Mouse (Mus musculus) gastrocnemius, adult 8-10 months (tissue): ENCODE results near the gene Tbc1d17. TPM values are rescaled to one million over a fixed set of nuclear protein-coding genes. Genes with fewer than 3 reads are reported as not detected.

Source experiments
- DNase-seq, 2 experiments: peaks; one replicate each; pipeline ENCODE4 v3.0.0; 2022; ENCODE audit warnings: low spot score in 2 of 2
- total RNA-seq, 4 experiments: library from RNA; stranded (reverse); gene quantifications; 2 replicates each; pipeline ENCODE4 v1.2.4; 2022

Gene Tbc1d17
- total RNA-seq, 4 experiments from 2014 or later = 58.9 to 71.3 (median 63.3) TPM

GRCm38 (mm10) chr7:44824872-44825271, 24.0 kb downstream of the Tbc1d17 start:
- DNase-seq = peak; percentile 57 to 67

DNA sequence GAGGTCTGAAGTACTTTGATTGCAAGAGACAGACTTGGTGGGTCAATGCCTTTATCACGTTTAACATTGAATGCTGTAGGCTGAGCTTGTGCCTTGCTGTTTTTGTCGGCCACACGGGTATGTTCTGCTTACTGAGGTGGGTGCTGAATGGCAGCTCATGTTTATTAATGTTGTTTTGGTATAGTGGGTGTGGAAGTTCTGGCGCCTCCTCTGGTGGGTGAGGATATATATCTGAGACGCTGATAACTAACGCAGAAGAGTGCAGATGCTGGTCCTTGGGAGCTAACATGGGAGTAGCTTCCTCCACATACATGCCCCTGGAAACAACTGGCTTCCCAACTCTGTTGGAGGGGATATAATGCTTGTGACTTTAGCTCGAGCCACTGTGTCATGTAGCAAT, 25.5 kb downstream of the Tbc1d17 start:
- peak in 1 of 2 experiments; percentile 1 for DNase-seq

DNA sequence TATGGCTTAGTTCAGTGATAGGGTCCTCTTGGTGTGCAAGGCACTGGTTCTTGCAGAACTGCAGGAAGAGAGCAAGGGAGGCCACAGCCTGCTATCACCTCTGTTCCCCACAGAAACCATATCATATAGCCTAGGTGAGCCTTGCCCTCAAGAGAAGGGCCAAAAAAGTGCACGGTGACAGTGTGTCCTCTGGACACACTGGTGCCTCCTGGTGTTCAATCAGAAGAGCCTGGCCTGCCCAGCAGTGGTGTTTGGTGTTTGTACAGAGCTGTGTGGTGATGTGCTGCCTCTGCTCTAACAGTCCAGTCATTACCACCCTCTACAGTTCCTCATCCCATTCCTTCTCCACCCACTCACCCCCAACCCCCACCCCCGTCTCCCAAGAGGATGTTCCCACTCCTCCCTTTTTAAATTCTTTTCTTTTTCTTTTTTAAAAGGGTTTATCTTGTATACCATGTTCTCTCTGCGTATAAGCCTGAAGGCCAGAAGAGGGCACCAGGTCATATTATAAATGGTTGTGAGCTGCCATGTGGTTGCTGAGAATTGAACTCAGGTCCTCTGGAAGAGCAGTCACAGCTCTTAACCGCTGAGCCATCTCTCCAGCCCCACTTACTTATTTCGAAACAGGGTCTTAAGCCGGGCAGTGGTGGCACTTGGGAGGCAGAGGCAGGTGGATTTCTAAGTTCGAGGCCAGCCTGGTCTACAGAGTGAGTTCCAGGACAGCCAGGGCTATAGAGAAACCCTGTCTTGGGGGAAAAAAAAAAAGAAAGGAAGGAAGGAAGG, 27.0 kb downstream of the Tbc1d17 start:
- DNase-seq = peak in 1 of 2 experiments; percentile 2

- peak in 1 of 2 experiments; percentile 1 for DNase-seq
Measured at GRCm38 (mm10) chr7:44820525-44820924, 28.4 kb downstream of the Tbc1d17 start.

- peak in 1 of 2 experiments; percentile 8 for DNase-seq
Measured at GRCm38 (mm10) chr7:44819863-44820262, 29.0 kb downstream of the Tbc1d17 start.

DNA sequence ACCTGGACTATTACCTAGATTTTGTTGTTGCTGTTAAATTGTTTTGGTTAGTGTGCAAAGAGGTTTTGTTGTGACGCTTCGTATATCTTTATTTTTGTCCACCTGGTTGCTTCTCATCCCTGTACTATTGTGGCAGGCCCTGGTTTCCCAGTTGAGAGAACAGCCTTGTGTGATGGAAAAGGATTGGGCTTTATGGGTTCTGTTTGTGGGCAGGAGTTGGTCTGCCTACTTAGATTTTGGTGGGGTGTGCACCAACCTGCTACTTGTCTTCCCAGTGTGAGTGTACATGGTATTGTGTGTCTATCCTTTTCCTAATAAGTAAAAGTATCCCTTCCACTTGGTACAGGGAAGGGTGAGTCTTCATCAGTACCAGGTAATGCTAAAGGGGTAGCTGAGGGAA, 29.5 kb downstream of the Tbc1d17 start:
- peak in 1 of 2 experiments; percentile 0 for DNase-seq

DNA sequence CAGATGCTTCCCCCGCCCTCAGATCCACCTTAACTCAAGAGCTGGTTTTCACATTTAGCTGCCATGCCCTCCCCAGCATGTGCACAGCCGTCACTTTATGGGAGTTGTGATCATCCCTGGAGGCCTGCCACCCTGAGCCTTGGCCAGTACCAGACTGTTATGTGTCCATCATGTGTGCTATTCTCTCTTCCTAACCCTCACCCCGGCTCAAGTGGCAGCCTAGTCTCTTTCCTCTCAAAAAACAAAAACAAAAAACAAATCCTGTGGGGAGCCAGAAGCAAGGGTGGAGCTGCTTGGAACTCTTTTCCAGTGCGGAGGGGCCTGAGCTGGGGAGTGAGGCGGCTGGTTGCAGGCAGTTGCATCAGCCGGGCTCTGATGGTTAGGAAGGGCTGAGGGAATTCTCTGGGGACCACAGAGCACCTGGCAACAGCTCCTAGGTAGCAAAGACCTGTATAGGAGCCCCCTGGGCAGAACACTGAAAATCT, 30.1 kb downstream of the Tbc1d17 start:
- peak; percentile 65 to 67 for DNase-seq

DNA sequence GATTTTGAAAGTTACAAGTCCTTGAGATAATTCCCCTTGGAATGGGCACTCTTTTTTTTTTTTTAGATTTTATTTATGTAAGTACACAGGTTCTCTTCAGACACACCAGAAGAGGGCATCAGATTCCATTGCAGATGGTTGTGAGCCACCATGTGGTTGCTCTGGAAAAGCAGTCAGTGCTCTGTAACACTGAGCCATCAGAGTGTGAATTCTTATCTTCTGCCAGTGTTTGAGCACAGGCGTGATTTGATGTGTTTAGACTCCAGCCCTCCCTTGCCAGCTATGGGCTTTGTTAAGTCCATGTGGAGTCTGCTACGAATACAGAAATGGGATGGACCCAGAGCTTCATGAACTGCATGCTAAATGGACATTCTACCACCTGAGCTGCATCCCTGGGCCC, 30.7 kb downstream of the Tbc1d17 start:
- peak in 1 of 2 experiments; percentile 2 for DNase-seq

- peak in 1 of 2 experiments; percentile 2 for DNase-seq
Measured at GRCm38 (mm10) chr7:44817441-44817840, 31.4 kb downstream of the Tbc1d17 start.

DNA sequence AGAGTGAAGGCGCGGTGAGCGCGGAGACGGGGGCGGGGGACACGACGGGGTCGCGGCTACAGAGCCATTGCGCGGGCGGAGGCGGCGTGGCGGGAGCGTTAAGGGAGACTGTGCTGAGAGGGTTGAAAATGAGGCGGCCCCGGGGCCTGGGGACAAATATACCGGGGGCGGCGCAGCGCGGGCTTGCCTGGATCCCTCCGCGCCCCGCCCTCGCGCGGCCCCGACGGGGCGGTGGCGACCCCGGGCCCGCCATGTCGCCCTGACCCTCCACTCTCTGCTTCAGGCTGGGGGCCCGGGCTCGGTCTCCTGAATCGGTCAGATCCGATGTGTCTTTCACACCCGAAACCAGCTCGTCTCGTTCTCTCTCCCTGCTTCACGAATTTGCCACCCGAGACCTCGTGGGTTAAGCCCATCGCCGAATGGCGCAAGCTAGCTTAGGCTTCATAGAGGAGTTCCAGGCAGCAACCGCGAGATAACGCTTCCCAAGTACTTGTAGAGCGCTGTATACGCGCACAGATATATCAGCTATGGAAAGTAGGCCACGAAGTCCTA, 32.3 kb downstream of the Tbc1d17 start, which contains the start of gene Atf5:
Atf5 (minus strand) TSS at position 189 of the 552 bp plus-strand sequence.
- peak in 1 of 2 experiments; percentile 62 for DNase-seq

- DNase-seq = peak; percentile 98
Measured at GRCm38 (mm10) chr7:44815721-44816469, 33.0 kb downstream of the Tbc1d17 start, which contains the start of the genes Nup62 and Il4i1. TSS of gene Nup62 (plus strand) at chr7:44816088. TSS of gene Il4i1 (plus strand) at chr7:44816387.

GRCm38 (mm10) chr7:44814952-44815553, 33.8 kb downstream of the Tbc1d17 start:
- peak in 1 of 2 experiments; percentile 32 for DNase-seq

DNA sequence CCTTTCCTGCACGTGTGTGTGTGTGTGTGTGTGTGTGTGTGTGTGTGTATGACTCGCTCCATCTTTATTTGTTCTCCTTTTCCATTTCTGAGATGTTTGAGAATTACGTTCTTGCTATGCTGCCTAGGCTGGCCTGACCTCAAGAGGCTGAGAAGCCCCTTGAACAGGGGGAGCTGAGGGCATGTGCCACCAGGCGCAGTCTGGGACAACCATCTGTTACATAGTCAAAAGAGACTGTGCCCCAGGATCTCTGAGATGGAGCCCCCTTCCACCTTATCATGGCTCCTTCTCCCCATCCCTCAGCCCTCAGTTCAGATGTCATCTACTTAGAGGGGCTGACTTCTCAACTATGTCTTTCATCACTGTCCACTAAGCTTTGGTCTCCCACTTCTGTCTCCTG, 34.5 kb downstream of the Tbc1d17 start:
- peak in 1 of 2 experiments; percentile 2 for DNase-seq

GRCm38 (mm10) chr7:44813985-44814384, 34.9 kb downstream of the Tbc1d17 start:
- peak in 1 of 2 experiments; percentile 1 for DNase-seq

DNA sequence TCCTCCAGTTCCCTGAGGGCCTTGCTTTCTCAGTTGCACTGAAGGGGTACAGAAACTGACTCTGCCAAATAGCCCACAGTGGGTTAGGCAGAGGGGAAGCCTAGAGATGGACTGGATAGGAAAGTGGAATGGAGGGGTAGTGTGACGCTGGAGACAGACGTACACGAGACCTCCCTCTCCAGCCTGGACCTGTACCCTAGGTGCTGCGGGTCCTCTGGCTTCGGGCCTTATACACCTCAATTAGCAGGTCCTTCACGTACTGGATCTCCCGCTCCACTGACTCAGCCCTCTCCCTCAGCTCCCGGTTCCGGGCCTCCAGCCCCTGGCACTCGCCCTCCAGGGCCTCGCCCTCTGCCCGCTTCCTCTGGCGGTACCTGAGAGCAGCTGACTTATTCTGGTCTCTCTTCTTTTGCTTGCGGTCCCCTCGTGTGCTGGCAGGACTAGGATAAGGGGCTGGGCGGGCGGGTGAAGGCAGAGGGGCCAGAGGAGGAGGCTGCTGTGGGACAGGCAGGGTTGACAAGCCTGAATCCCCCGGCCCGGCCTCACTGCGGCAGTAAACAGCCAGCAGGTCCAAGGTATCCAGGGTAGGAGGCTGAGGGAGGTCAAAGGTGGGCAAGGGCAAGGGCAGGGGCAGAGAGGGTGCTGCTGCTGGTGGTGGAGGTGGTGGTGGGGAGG, 36.1 kb downstream of the Tbc1d17 start:
- DNase-seq = peak in 1 of 2 experiments; percentile 2

GRCm38 (mm10) chr7:44810819-44811557, 37.9 kb downstream of the Tbc1d17 start:
- peak in 1 of 2 experiments; percentile 2 for DNase-seq

- DNase-seq = peak in 1 of 2 experiments; percentile 2
Measured at GRCm38 (mm10) chr7:44810365-44810764, 38.5 kb downstream of the Tbc1d17 start.

DNA sequence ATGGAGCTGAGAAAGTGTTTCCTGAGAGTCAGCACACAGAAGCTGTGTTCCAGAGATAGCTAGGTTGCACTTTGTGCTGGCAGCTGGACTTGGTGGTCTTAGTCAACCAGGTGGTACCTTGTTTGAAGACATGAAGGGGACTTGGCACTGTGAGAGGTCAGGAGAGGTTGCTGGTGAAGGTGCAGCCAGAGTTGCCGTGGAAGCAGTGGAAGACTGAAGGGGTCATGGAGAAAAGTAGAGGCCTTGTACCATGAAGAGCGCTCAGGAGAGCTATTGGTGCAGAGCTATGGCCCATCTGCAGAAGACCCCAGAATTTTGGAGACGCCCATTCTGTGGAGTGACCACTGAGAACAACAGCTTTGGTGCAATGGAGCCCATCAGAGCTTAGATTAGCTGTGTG, 39.4 kb downstream of the Tbc1d17 start:
- DNase-seq = peak in 1 of 2 experiments; percentile 1

GRCm38 (mm10) chr7:44808927-44809326, 40.0 kb downstream of the Tbc1d17 start:
- no peak for DNase-seq

GRCm38 (mm10) chr7:44792781-44793180, 56.1 kb downstream of the Tbc1d17 start:
- DNase-seq = no peak
